Mouse (Mus musculus): Measurements from ENCODE around the gene Reck. TPM values are rescaled to one million over a fixed set of nuclear protein-coding genes. Genes with fewer than 3 reads are reported as not detected.

The Reck gene
- polyA plus RNA-seq, 1 experiment from 2014 or later = 4.9 TPM

Other genes with a start within 250 kb of the Reck start
- gene Npr2, start 243.6 kb upstream of the Reck start, polyA plus RNA-seq (2015; fragmentation: Nextera tagmentation; extraction: Ambion mirVana) = 10.8 and 12.6 TPM in 2 replicates
- gene Spag8, start 221.9 kb upstream of the Reck start, polyA plus RNA-seq (2015; fragmentation: Nextera tagmentation; extraction: Ambion mirVana) = 9.3 and 10.3 TPM in 2 replicates
- 68.7 and 77.8 TPM in 2 replicates for gene Hint2, start 219.1 kb upstream of the Reck start, polyA plus RNA-seq (2015; fragmentation: Nextera tagmentation; extraction: Ambion mirVana)
- gene Tmem8b, start 206.6 kb upstream of the Reck start, polyA plus RNA-seq (2015; fragmentation: Nextera tagmentation; extraction: Ambion mirVana) = 12.0 and 13.9 TPM in 2 replicates
- gene Fam221b, start 206.4 kb upstream of the Reck start, polyA plus RNA-seq (2015; fragmentation: Nextera tagmentation; extraction: Ambion mirVana) = 1.5 and 2.0 TPM in 2 replicates
- 0.06 TPM in 1 of 2 replicates, not detected in the other for gene Olfr70, start 174.7 kb upstream of the Reck start, polyA plus RNA-seq (2015; fragmentation: Nextera tagmentation; extraction: Ambion mirVana)
- gene Olfr71, start 165.3 kb upstream of the Reck start, polyA plus RNA-seq (2015; fragmentation: Nextera tagmentation; extraction: Ambion mirVana) = 0.11 TPM in 1 of 2 replicates, not detected in the other
- gene Hrct1, start 148.3 kb upstream of the Reck start, polyA plus RNA-seq (2015; fragmentation: Nextera tagmentation; extraction: Ambion mirVana) = 0.49 and 0.75 TPM in 2 replicates
- gene Spaar, start 145.5 kb upstream of the Reck start, polyA plus RNA-seq (2015; fragmentation: Nextera tagmentation; extraction: Ambion mirVana) = 0.04 TPM in 1 of 2 replicates, not detected in the other
- not detected in 2 replicates for gene Olfr159, start 104.5 kb upstream of the Reck start, polyA plus RNA-seq (2015; fragmentation: Nextera tagmentation; extraction: Ambion mirVana)
- gene Olfr156, start 51.6 kb upstream of the Reck start, polyA plus RNA-seq (2015; fragmentation: Nextera tagmentation; extraction: Ambion mirVana) = not detected in 2 replicates
- not detected in 2 replicates for gene Olfr157, start 35.3 kb upstream of the Reck start, polyA plus RNA-seq (2015; fragmentation: Nextera tagmentation; extraction: Ambion mirVana)
- gene Olfr155, start 24.0 kb upstream of the Reck start, polyA plus RNA-seq (2015; fragmentation: Nextera tagmentation; extraction: Ambion mirVana) = not detected in 2 replicates
- 32.5 and 39.4 TPM in 2 replicates for gene Glipr2, start 81.9 kb downstream of the Reck start, polyA plus RNA-seq (2015; fragmentation: Nextera tagmentation; extraction: Ambion mirVana)
- not detected in 2 replicates for gene Ccin, start 108.0 kb downstream of the Reck start, polyA plus RNA-seq (2015; fragmentation: Nextera tagmentation; extraction: Ambion mirVana)
- 332 and 364 TPM in 2 replicates for gene Clta, start 128.9 kb downstream of the Reck start, polyA plus RNA-seq (2015; fragmentation: Nextera tagmentation; extraction: Ambion mirVana)
- 27.3 and 31.1 TPM in 2 replicates for gene Gne, start 208.6 kb downstream of the Reck start, polyA plus RNA-seq (2015; fragmentation: Nextera tagmentation; extraction: Ambion mirVana)